Mouse (Mus musculus): ENCODE measurements around the gene Sorbs1.

Gene Sorbs1

DNA sequence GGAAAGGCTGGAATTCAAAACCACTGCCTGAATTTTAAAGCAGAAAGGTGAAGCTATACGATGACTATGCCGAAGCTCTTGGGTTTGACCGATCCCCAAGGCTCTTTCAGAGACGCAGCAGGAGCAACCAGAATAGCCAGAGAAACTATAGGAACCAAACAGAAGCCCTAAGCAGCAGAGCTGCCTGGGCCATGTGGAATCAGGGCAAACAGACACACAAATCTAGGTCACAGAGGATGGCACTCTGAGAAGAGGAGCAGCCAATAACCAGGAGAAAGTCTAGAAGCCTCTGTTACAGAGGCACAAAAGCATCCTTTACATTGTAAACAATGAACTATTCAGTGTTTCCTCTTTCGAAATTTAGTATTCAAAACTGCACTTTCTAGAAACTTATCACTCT, 140.9 kb downstream of the Sorbs1 start:
- DNase-seq (ENCODE audit: low spot score): no peak

- DNase-seq (ENCODE audit: low spot score): no peak
These were observed 141.7 kb downstream of the Sorbs1 start for GRCm38 (mm10) chr19:40371866-40372265.

GRCm38 (mm10) chr19:40369852-40370811, 143.4 kb downstream of the Sorbs1 start:
- DNase-seq (ENCODE audit: low spot score): no peak

DNA sequence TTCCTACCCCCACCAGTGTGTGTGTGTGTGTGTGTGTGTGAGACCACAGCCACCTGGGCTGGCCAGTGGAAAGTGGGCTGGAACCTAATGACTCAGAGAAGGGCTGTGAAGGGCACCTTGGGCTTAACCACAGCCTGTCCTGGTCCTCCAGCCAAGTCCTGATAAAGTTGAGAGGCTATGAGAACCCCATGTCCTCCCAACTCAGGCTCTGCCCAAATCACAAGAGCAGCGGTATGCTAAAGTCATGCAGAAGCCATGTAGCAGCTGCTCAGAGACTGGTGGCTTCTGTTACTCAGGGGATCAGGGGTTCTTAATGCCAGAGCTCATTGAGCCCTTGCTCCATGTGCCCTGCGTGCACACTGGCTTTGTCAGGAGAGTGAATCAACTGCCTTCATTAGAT, 145.1 kb downstream of the Sorbs1 start:
- no peak for DNase-seq (ENCODE audit: low spot score)

DNA sequence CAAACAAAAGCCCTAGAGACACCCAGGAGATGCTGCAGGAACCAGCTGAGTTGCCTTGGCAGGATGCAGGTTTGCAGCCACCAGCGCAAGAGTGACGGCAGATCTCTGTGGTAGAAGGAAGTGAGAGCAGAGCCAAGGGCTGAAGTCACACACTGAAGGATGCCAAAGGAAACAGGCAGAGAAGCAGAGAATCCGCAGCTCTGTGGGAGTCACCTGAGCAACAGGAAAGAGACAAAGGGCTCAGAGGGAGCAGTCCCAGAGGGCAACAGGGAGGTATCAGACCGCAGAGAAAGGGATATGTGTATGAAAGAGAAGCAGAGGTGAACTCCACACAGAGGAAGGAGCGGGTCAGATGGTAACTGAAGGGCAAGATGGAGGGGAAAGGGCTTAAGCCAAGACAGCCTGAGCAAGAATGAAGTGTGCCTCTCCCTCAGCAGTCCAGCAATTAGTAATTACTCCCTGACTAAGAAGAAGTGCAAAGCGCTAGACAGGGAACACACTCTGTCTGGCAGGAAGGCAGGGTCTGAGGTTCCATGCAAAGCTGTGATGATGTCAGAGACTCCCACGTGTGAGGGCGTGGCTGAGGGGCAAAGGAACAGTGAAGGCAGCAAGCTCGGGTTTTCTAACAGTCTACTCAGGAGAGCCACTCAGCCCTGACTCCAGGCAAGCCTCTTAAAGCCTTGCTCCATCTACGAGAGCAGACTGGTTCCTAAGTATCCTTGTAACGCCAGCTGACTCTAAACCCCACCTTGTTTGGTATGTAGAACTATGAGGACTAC, 147.2 kb downstream of the Sorbs1 start:
- DNase-seq (ENCODE audit: low spot score): no peak

DNA sequence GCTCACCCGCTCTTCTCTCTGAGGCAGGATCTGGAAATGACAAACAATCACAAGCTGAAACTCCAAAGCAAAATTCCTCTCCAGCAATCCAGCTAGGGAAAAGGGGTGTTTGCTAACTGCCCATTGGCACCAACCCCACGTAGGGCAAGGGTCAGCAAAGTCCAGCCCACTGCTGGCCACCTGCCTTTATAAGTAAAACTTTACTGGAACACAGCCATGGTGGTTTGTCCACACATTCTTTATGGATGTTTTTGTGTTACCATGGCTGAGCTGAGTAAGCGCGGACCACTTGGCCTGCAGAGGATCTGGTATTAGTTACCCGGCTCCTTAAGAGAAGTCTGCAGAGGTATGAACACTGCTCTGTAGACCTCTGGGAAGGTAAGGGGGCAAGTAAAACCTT, 148.4 kb downstream of the Sorbs1 start:
- no peak for DNase-seq (ENCODE audit: low spot score)

- DNase-seq (ENCODE audit: low spot score): no peak
These were observed 150.1 kb downstream of the Sorbs1 start for GRCm38 (mm10) chr19:40363447-40363846.

GRCm38 (mm10) chr19:40362203-40362865, 151.2 kb downstream of the Sorbs1 start:
- DNase-seq (ENCODE audit: low spot score): no peak

DNA sequence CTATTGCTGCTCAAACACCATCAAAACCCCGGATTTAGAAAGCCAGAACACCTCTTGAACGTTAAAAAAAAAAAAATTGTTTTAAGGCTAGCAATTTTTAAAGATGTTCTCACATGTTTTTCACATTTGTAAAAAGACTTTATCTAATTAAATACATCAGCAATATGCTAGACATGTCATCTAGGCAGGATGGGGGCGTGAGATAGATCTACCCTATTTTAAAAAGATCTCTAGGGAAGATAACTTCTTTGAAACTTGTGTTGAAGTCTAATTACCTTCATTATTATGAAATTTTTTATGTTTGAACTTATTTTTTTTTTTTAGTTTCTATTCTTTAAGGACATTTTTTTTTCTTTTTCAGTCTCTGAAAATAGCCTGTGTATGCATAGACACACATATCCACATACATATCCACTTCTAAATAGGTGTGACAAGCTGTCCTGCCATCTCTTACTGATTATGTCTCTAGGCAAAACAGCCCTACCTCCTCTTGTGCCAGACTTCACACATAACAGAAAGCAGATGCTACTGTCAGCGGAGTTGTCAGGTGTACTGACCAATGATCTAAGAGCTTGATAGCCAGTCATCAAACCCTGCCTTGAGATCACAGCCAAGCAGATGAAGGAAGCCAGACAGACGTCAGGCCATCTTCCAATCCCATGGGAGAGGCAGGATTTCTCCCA, 153.7 kb downstream of the Sorbs1 start:
- DNase-seq (ENCODE audit: low spot score): no peak

- no peak for DNase-seq (ENCODE audit: low spot score)
These were observed 156.8 kb downstream of the Sorbs1 start for GRCm38 (mm10) chr19:40356536-40357522.

DNA sequence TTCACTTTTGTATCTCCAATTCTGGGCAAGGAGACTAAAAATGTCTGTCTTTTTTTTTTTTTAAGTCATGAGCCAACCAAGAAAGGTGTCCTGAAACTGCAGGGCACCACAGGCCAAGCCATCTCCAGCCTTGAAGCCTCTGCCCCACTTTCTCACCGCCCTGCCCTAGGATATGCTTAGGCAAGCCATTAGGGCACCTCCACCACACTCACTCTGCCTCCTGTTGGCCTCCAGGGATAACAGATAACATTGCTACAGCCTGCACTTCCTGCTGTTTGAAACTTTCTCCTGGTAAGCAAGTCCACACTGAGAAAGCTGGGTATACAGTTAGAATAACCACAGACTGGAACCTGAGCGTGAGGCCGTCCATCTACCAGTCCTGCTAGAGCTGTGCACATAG, 158.5 kb downstream of the Sorbs1 start:
- no peak for DNase-seq (ENCODE audit: low spot score)

GRCm38 (mm10) chr19:40352006-40352405, 161.6 kb downstream of the Sorbs1 start:
- no peak for DNase-seq (ENCODE audit: low spot score)

GRCm38 (mm10) chr19:40350835-40351234, 162.7 kb downstream of the Sorbs1 start:
- no peak for DNase-seq (ENCODE audit: low spot score)

- no peak for DNase-seq (ENCODE audit: low spot score)
These were observed 163.6 kb downstream of the Sorbs1 start for GRCm38 (mm10) chr19:40349713-40350671.

DNA sequence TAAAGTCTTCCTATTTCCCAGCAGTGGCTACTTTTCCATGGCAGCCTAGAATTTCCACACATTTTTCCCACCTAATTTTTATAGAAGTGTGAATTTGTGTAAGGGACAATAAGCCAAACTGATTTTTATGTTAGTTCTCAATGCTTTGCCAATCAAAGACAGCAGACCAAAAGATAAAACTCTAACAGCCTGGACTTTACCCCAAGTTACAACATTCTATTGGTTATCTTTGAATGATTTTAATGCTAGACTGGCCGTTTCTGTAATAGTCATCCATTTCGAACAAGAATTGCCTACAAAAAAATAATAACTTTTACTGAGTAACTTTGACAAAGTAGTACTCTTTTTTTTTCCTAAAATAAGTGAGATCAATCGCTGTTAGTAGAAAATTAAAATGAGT, 164.3 kb downstream of the Sorbs1 start:
- DNase-seq (ENCODE audit: low spot score): no peak

DNA sequence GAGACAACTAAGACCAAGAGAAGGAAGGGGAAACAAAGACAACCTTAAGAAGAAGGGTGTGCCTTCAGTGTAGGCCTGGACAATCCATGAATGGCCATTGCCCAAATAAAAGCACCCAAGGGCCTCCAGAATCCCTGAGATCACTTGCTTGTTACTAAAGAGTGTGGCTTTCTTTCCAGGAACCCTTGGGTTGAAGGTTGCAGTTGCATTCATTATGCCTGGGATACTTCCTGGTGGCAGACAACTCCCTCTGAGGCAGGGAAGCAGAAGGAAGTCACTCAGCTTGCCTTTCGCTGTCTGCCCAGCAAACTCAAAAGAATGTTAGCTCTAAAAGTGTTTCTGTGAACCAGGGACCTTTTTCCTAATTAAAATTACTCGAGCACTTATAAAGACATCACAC, 164.9 kb downstream of the Sorbs1 start:
- no peak for DNase-seq (ENCODE audit: low spot score)

GRCm38 (mm10) chr19:40348175-40348574, 165.4 kb downstream of the Sorbs1 start:
- DNase-seq (ENCODE audit: low spot score): no peak

GRCm38 (mm10) chr19:40346908-40347307, 166.7 kb downstream of the Sorbs1 start:
- no peak for DNase-seq (ENCODE audit: low spot score)

DNA sequence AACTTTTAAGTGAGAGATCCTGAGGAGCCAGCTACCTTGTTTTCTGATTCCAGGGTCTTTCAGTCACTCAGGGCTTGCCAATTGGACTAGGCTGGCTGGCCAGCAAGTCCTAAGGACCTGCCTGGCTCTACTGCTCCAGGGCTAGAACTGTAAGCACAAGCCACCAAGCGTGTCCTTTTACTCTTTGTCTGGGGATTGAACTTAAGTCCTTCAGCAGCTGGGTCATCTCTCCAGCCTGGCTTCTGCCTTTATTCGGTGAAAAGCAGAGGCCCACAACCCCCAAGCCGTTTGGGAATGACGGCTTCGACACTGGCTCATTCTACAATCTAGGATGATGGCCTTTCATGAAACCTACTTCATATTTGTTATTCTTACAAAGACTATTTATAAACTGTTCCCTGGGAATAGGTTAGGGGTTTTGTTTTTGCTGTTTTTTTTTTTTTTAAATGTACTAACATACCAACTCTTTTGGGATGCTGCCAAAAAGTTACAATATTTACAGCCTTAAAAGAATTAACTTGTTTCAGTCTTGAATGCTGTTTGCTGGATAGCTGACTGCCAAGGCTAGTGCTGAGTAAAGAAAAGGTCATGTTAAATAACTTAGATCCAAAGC, 167.2 kb downstream of the Sorbs1 start:
- no peak for DNase-seq (ENCODE audit: low spot score)
